Mouse (Mus musculus) heart, postnatal 25 days (tissue): ENCODE data around the gene Ptp4a2. TPM values are rescaled to one million over a fixed set of nuclear protein-coding genes. Genes with fewer than 3 reads are reported as not detected.

Experiments
- DNase-seq: peaks from one replicate; pipeline ENCODE4 v3.0.0; 2022; ENCODE audit warnings: low spot score
- intact Hi-C: fragments of 180-260 bp; cut with DNase I; formaldehyde crosslinking; loops from one replicate; pipeline ENCODE4 v1.15.1; 2025
- total RNA-seq, 2 experiments: library from RNA; stranded (reverse); gene quantifications; 2 replicates each; pipeline ENCODE4 v1.2.3; 2021

The Ptp4a2 gene
- total RNA-seq, 2 experiments from 2014 or later: 192 to 205 TPM

GRCm38 (mm10) chr4:129795151-129795860 lies 15.7 kb upstream of the Ptp4a2 start:
- peak; percentile 47 for DNase-seq
- intact Hi-C loops: no loop called here

- intact Hi-C loops: no loop called here
- DNase-seq: no peak
Observed at GRCm38 (mm10) chr4:129795861-129796260, 15.2 kb upstream of the Ptp4a2 start.

- no peak for DNase-seq
- intact Hi-C loops: no loop called here
Observed at GRCm38 (mm10) chr4:129797985-129798384, 13.0 kb upstream of the Ptp4a2 start.

DNA sequence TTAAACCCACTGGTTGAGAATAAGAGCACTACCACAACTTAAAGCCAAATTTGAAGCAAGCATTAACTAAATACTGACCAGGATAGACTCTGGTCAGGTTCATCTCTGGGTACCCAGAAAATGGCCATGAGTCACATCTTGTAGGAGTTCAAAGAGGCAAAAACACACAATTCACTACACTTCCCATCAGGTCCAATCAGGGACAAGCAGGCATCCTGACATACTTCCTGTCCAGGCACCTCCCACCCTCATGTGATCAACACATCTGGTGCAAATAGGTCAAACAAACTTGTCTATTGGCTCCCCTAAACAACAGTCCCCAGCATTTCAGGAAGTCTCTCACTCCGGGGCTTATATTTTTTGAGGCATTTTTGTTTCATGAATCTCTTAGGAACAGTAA lies 7.7 kb upstream of the Ptp4a2 start:
- no peak for DNase-seq

GRCm38 (mm10) chr4:129805059-129805458 lies 6.0 kb upstream of the Ptp4a2 start:
- intact Hi-C loops: no loop called here

More for the DNA sequence above, 7.7 kb upstream of the Ptp4a2 start:
- intact Hi-C loops: no loop called here

DNA sequence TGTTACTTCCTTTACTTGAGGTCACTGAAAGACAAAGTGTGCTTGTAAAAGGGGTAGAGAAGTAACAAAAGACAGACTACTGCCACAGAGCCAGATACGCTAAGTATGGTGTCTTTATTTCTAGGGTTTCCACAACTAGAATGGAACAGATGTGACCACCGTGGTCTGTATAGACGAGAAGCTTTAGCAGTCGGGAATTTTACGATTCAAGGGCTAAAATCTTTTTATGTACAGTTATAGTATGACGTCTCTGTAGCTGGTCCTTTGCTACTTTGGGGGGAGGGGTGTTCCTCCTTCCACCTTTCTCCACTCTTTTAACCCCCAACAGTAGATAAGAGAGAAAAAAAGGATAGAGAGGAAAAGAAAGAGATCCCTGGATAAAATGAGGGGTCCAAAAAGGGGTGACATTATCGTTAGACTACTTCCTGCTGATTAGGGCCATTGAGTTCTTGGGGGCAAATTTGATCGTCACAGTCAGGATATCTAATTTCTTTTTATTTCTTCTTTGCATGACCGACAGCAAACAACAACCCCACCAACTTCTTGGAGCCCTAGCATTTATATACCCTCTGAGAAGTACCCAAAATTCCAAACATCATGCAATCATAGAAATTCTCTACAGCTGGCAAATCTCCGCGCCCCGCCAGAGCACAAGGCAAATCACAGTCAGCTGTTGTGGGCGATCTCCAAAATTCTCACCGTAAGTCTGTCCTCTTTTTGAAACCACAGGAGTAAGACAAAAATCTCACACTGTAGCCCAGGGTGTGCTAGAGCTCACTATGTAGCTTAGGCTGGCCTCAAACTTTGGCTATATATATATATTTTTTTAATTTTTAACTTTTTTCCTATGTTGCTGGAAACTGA lies 818 bp downstream of the Ptp4a2 start:
- intact Hi-C loops: no loop called here
- DNase-seq: no peak

More at GRCm38 (mm10) chr4:129805059-129805458, 6.0 kb upstream of the Ptp4a2 start:
- DNase-seq: no peak

DNA sequence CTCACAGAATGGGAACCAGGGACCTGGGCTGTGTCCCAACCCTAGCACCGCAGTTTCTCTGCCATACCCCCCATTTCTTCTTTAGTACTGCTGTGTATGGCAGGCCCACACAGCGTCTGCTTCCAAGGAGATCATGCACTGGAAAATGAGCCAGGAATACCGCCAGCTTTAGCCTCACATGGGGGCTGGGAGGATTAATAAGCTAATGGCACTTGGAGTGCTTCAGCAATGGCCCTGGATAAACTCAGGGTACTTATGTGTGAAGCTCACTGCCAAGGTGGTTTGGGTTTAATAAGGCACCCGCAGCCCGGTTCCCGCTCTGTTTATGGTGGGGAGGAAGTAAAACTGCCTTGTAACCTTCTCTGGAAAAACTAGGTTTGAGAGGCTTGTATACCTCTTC lies 6.6 kb downstream of the Ptp4a2 start:
- intact Hi-C loops: no loop called here
- DNase-seq: no peak

GRCm38 (mm10) chr4:129818506-129819195 lies 7.6 kb downstream of the Ptp4a2 start:
- intact Hi-C loops: no loop called here
- DNase-seq: no peak

- peak; percentile 98 for DNase-seq
- intact Hi-C loops: loop anchor here (2.0 to 5.0 kb wide), 3 partner anchors 15 to 78 kb away; partner anchors contain the start of gene Khdrbs1
Observed at GRCm38 (mm10) chr4:129819712-129820336, 8.8 kb downstream of the Ptp4a2 start.

- DNase-seq: peak; percentile 64
- intact Hi-C loops: loop anchor here (2.0 to 5.0 kb wide), 3 partner anchors 14 to 78 kb away; partner anchors contain the start of gene Khdrbs1
Observed at GRCm38 (mm10) chr4:129820417-129821086, 9.5 kb downstream of the Ptp4a2 start.

DNA sequence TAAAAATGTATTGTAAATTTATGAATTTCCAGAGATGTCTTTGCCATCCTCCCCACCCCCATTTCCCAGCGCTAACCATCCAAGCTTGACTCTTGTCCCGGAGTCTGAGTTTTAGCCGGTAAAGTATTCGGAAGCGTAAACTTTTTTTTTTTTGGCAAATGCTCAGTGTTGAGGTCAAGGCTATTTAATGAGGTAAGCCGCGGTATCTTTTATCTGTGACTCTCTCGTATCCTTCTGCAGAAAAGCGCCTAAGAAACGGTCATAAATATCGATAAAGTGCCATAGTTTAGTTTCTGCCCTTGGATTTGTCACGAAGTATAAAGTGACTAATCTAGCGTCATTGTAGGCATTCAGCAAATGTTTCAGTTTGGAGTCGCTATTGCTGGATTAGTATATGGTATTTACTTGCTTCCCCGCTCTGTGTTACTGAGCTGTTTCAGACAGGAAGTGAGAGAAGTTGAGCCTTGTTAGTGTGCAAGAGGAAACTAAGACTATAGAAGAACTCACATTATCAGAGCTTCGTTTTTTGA lies 10.1 kb downstream of the Ptp4a2 start:
- intact Hi-C loops: loop anchor here (2.0 to 5.0 kb wide), 3 partner anchors 14 to 79 kb away; partner anchors contain the start of gene Khdrbs1
- no peak for DNase-seq

- intact Hi-C loops: loop anchor here (5.0 kb wide), 2 partner anchors 35 to 80 kb away; partner anchors contain the start of gene Khdrbs1
- no peak for DNase-seq
Observed at GRCm38 (mm10) chr4:129822324-129822723, 11.3 kb downstream of the Ptp4a2 start.

DNA sequence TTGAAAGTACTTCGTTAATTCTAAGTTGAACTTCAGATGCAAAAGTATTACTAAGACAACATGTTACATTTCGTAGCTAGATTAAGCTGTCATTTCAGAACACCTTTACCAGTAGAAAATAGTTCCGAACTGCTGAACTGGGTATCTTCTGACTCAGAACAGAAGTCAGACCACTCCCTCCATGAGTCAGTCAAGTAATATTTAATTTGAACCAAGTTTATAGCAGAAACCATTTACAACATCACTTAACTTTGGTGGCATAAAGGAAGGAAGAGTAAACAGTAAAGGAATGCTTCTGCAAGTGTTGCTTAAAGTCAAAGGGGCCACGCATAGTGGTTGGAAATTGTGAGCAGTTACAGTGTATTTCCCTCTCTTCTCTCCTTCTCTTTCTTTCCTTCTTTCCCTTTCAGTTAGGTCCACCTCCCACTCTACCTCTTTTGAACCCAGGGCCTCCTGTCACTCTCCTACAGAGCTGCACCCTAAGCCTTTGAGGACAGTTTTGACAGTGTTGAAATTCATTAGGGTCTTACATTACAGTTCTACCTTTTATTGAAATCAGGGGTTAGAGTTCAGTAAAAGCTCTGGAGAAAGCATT lies 12.3 kb downstream of the Ptp4a2 start:
- intact Hi-C loops: loop anchor here (5.0 kb wide), 2 partner anchors 36 to 81 kb away; partner anchors contain the start of gene Khdrbs1

GRCm38 (mm10) chr4:129827611-129828010 lies 16.6 kb downstream of the Ptp4a2 start:
- no peak for DNase-seq
- intact Hi-C loops: no loop called here

More for the DNA sequence above, 12.3 kb downstream of the Ptp4a2 start:
- DNase-seq: no peak

DNA sequence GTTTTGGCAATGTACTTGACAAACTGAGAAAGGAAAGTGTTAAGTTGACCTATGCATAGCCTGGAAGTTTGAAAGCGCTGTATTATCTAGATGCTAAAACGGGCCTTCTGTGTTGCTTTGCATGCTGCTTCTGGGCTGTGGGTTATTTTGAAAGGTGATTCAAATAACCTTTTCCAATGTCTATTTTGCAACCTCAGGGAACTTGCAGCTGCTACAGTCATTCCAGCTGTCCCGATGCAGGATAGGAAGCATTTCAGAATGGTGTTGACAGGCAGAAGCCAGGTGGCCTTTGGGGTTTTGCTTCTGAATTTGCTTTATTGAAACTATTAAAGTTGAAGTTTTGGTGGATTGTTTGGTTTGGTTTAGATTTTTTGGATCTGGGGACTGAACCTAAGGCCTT lies 17.1 kb downstream of the Ptp4a2 start:
- intact Hi-C loops: no loop called here
- DNase-seq: no peak

GRCm38 (mm10) chr4:129829799-129830198 lies 18.8 kb downstream of the Ptp4a2 start:
- DNase-seq: no peak
- intact Hi-C loops: no loop called here

DNA sequence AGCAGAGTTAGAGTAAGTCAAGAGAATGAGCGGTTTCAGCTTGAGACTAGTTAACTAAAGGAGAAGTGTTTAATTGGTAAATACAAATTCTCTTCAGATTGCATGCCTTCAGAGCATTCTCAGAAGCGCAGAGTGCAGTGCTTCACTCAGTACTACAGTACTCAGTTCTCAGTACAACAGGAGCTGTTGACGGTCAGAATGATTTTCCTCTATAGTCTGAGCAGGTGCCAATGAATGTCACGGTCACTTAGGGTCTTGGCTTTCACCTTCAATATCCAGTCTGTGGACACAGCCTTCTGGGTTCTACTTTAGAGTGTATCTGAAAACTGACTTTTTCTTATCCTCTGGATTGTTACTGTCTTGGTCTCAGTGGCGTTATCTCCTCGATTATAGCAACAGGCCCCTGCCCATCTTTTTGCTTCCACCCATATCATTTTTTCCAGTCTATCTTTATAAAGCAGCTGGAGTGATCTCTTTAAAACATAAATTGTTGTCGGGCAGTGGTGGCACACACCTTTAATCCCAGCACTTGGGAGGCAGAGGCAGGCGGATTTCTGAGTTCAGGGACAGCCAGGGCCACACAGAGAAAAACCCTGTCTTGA lies 19.4 kb downstream of the Ptp4a2 start:
- DNase-seq: no peak
- intact Hi-C loops: no loop called here

- no peak for DNase-seq
- intact Hi-C loops: loop anchor here (2.0 kb wide), 1 partner anchor 14 kb away; no protein-coding TSS in a partner anchor
Observed at GRCm38 (mm10) chr4:129834581-129834980, 23.6 kb downstream of the Ptp4a2 start.
